Mouse (Mus musculus) neural tube, embryonic 11.5 days (tissue): ENCODE results near the gene Fahd1. TPM values are rescaled to one million over a fixed set of nuclear protein-coding genes. Genes with fewer than 3 reads are reported as not detected.

Experiments used
- ATAC-seq: fragments of 200-750 bp; cut with Nextera tagmentation; 2 replicates; pipeline ENCODE4 v1.8.0; 2017; ENCODE audit warnings: moderate number of reproducible peaks, mild to moderate bottlenecking, moderate TSS enrichment, moderate library complexity; ENCODE audit not compliant: insufficient read depth, low FRiP score, low TSS enrichment
- DNase-seq: peaks from one replicate; pipeline ENCODE4 v3.0.0-alpha.2; 2015; ENCODE audit warnings: low spot score
- H3K27ac ChIP-seq: fragments of 300-500 bp; sonication (generic); 2 replicates; pipeline ENCODE4 v1.5.1; 2014; ENCODE audit warnings: low read depth, mild to moderate bottlenecking, low read length
- H3K27me3 ChIP-seq: fragments of 300-500 bp; sonication (generic); 2 replicates; pipeline ENCODE4 v1.6.1; 2014; ENCODE audit warnings: mild to moderate bottlenecking, low read length, mixed read lengths; ENCODE audit not compliant: control insufficient read depth, insufficient read depth
- H3K36me3 ChIP-seq: fragments of 300-500 bp; sonication (generic); 2 replicates; pipeline ENCODE4 v1.6.1; 2014; ENCODE audit warnings: mild to moderate bottlenecking, low read length, moderate library complexity, mixed read lengths; ENCODE audit not compliant: control insufficient read depth, insufficient read depth
- H3K4me1 ChIP-seq: fragments of 300-500 bp; sonication (generic); 2 replicates; pipeline ENCODE4 v1.6.1; 2014; ENCODE audit warnings: low read length, mixed read lengths; ENCODE audit not compliant: control insufficient read depth, insufficient read depth
- H3K4me2 ChIP-seq: fragments of 300-500 bp; sonication (generic); 2 replicates; pipeline ENCODE4 v1.6.1; 2014; ENCODE audit warnings: low read depth, mild to moderate bottlenecking, moderate library complexity
- H3K4me3 ChIP-seq: fragments of 300-500 bp; sonication (generic); 2 replicates; pipeline ENCODE4 v1.5.1; 2014; ENCODE audit warnings: low read depth, low read length
- H3K9ac ChIP-seq: fragments of 300-500 bp; sonication (generic); 2 replicates; pipeline ENCODE4 v1.6.1; 2014; ENCODE audit warnings: mild to moderate bottlenecking, low read length
- H3K9me3 ChIP-seq: fragments of 300-500 bp; sonication (generic); 2 replicates; pipeline ENCODE4 v1.6.1; 2016; ENCODE audit warnings: low read length; ENCODE audit not compliant: control insufficient read depth
- WGBS: fragments of 180-500 bp; shearing (Covaris S2); extraction: QIAGEN DNeasy Blood & Tissue Kit; methylation state at CpG from one replicate; pipeline ENCODE4 v1.1.7; 2014; 5-methylcytosine and 5-hydroxymethylcytosine counted together
- polyA plus RNA-seq: library from polyadenylated mRNA; unstranded; fragments of >200 nt; fragmentation: Nextera tagmentation; extraction: Ambion mirVana; gene quantifications from 2 replicates; pipeline ENCODE4 v1.2.1, GENCODE M21; 2014

The Fahd1 gene
- polyA plus RNA-seq = 16.2 and 19.0 TPM in 2 replicates

DNA sequence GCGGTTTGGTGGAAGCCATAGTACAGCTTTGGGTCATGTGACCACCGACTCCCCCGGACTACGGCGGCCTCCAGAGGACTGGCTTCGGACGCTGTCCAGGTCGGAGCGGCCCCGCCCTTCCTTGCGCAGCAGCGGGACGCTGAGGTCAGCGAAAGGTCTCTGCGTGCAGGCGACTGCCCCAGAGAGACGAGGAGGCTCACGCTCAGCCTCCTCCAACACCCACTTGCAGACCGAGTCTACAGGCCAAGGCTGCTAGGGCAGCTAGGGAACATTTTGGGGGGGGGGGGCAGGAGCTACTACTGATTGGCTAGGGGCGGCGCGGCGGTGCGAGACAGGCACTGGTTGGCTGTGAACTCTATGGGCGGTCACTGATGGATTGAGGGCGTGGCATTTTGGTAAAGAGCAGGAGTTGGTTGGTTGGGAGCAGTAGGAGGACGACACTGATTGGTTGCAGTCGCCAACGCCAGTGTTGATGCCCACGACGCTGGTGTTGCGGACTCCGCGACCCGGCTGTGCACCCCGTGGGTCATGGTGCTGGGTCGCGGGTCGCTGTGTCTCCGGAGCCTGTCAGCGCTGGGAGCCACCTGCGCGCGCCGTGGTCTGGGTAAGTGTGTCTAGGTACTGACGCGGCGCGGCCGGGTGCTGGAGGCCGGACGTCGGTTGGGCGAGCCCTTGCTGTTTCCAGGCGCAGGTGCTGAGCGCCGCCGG is at the start of gene Fahd1:
Gene Fahd1, minus strand, starts transcription at position 300 of the 708 bp plus-strand sequence.
- WGBS = under 1% methylated on average over 58 of the region's 58 CpGs
- Histone ChIP-seq H3K9ac (peak within 1 kb of the TSS; percentile 78), H3K4me3 (peak within 1 kb of the TSS; percentile 64), H3K9me3 (no peaks in the 10 kb centered on the region), H3K27me3 (no peaks in the 10 kb centered on the region), H3K4me1 (peaks cover 2% of the 10 kb centered on the region; the same call in 1 of the 2 replicates), H3K4me2 (peak within 1 kb of the TSS; percentile 81), H3K27ac (peak within 1 kb of the TSS; percentile 83), H3K36me3 (no peaks in the 10 kb centered on the region)
- DNase-seq (peak; percentile 94), ATAC-seq (peak; percentile 100)

DNA sequence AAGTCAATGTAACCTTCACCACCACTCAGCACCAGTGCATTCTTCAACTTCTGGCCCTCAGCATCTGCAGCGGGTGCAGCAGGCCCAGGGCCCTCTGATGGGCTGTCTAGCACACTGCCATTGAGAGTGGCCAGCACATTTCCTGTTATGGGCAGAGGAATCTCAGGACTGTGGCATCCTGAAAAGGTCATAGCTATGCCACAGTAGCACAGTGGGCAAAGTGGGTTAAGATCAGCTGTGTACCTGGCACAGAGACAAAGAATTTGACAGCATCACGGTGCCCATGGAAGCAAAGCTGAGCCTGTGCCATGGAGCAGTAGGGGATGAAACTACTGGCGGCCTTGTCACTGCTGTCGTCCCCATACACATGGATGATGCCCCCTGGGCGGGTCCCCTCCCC is 49.0 kb upstream of the Fahd1 start:
- H3K4me1 ChIP-seq = peaks cover 21% of the 10 kb centered on the region
- no peak overlapping the region for H3K4me2 ChIP-seq
- H3K27me3 ChIP-seq = no peaks in the 10 kb centered on the region
- 89% methylated on average over 5 of the region's 5 CpGs for WGBS
- H3K27ac ChIP-seq = no peak overlapping the region
- no peak for DNase-seq
- no peak overlapping the region for H3K9ac ChIP-seq
- no peak overlapping the region for H3K4me3 ChIP-seq
- ATAC-seq = no peak
- peaks cover 36% of the 10 kb centered on the region for H3K36me3 ChIP-seq
- H3K9me3 ChIP-seq = no peaks in the 10 kb centered on the region

- Histone ChIP-seq H3K27ac (no peak overlapping the region), H3K4me1 (peaks cover 24% of the 10 kb centered on the region), H3K4me3 (no peak overlapping the region), H3K9ac (no peak overlapping the region), H3K9me3 (no peaks in the 10 kb centered on the region), H3K4me2 (no peak overlapping the region), H3K27me3 (no peaks in the 10 kb centered on the region), H3K36me3 (peaks cover 36% of the 10 kb centered on the region)
- ATAC-seq = no peak
- WGBS = 85% methylated on average over 4 of the region's 4 CpGs
- DNase-seq = no peak
These were observed 48.1 kb upstream of the Fahd1 start for GRCm38 (mm10) chr17:24898041-24898854.

DNA sequence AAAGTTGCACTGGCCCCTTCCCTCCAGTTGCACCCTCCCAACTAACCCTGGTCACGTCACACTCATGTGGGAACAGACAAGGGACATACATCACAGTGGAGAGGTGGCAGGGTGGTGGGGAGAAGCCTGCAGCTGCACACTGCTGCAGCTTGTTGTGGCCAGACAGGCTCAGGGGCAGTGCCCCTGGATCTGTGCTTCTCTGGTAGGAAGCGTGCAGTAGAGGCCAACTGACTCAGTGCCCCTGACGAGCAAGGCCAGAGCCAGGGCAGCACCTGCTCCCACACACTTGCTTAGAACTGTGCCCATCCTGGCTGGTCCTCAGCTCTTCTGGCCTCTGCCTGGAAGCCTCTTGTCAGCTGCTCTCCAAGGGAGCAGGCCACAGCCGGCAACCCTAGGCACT is 47.4 kb upstream of the Fahd1 start:
- H3K9ac ChIP-seq = peak overlapping the region; percentile 7
- DNase-seq (no peak), ATAC-seq (no peak)
- peaks cover 34% of the 10 kb centered on the region for H3K36me3 ChIP-seq
- peak overlapping the region; percentile 99 for H3K4me2 ChIP-seq
- H3K4me1 ChIP-seq = peaks cover 24% of the 10 kb centered on the region
- no peak overlapping the region; the same call in 1 of the 2 replicates for H3K4me3 ChIP-seq
- 82% methylated on average over 4 of the region's 4 CpGs for WGBS
- H3K27me3 ChIP-seq = no peaks in the 10 kb centered on the region
- H3K27ac ChIP-seq = no peak overlapping the region
- H3K9me3 ChIP-seq = no peaks in the 10 kb centered on the region

DNA sequence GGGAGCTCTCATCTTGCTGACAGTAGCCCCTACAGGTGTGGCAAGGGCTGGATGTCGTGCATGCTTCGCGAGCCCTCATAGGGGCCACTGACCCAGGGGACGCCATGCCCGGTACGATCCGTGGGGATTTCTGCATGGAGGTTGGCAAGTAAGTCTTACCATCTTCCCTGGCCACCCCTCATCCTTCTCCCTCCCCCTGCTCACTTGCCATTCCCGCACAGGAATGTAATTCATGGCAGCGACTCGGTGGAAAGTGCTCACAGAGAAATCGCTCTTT is 46.8 kb upstream of the Fahd1 start:
- H3K4me2 ChIP-seq = peak overlapping the region; percentile 99
- H3K9me3 ChIP-seq = no peaks in the 10 kb centered on the region
- ATAC-seq = no peak
- peaks cover 33% of the 10 kb centered on the region for H3K36me3 ChIP-seq
- 35% methylated on average over 11 of the region's 11 CpGs for WGBS
- peak overlapping the region; percentile 87 for H3K9ac ChIP-seq
- no peak for DNase-seq
- H3K4me3 ChIP-seq = peak overlapping the region; percentile 88
- H3K4me1 ChIP-seq = peaks cover 24% of the 10 kb centered on the region
- no peak overlapping the region for H3K27ac ChIP-seq
- no peaks in the 10 kb centered on the region for H3K27me3 ChIP-seq

DNA sequence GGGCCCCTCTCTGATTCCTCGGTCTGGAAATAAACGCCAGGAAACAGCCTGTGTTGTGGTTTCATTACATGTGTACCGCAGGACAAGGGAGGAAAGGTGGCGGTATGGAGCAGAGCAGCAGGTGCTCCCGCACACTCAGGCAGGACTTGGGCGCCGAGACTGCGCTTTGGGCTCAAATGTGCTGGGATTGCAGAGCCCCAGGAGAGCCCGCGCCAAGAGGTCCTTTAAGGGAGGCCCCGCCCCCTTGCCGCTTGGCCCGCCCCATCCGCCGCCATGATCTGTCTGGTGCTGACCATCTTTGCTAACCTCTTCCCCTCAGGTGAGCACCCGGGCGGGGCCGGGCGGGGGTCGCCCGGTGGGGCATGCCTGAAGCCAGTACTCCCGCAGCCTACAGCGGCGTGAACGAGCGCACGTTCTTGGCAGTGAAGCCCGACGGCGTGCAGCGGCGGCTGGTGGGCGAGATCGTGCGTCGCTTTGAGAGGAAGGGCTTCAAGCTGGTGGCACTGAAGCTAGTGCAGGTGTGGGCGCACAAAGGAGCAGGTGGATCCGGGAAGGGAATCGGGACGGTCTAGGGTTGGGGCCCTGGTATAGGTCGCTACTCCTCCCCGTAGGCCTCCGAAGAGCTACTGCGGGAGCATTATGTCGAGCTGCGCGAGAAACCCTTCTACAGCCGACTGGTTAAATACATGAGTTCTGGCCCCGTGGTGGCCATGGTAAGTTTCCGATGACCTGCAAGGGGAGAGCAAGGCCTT is 46.3 kb upstream of the Fahd1 start, which contains the start of gene Nme3:
Gene Nme3, plus strand, starts transcription at position 260 of the 752 bp plus-strand sequence.
- 2% methylated on average over 50 of the region's 50 CpGs for WGBS
- Histone ChIP-seq H3K36me3 (peaks cover 30% of the 10 kb centered on the region), H3K4me1 (peaks cover 24% of the 10 kb centered on the region), H3K27ac (peak within 1 kb of the TSS; percentile 63), H3K9me3 (no peaks in the 10 kb centered on the region), H3K4me2 (peak within 1 kb of the TSS; percentile 99), H3K4me3 (peak within 1 kb of the TSS; percentile 88), H3K9ac (peak within 1 kb of the TSS; percentile 87), H3K27me3 (no peaks in the 10 kb centered on the region)
- ATAC-seq (peak; percentile 65), DNase-seq (peak; percentile 80)

- ATAC-seq = peak; percentile 5; the same call in 1 of the 2 replicates
- H3K4me2 ChIP-seq = peak overlapping the region; percentile 99
- peaks cover 24% of the 10 kb centered on the region for H3K4me1 ChIP-seq
- DNase-seq = no peak
- no peaks in the 10 kb centered on the region for H3K27me3 ChIP-seq
- peaks cover 27% of the 10 kb centered on the region for H3K36me3 ChIP-seq
- WGBS = 11% methylated on average over 23 of the region's 23 CpGs
- H3K9me3 ChIP-seq = no peaks in the 10 kb centered on the region
- H3K4me3 ChIP-seq = peak overlapping the region; percentile 88
- H3K27ac ChIP-seq = no peak overlapping the region
- H3K9ac ChIP-seq = peak overlapping the region; percentile 87
These were observed 45.5 kb upstream of the Fahd1 start for GRCm38 (mm10) chr17:24895571-24896240.

GRCm38 (mm10) chr17:24894995-24895547 is 44.9 kb upstream of the Fahd1 start, which contains the start of the genes Eme2 and Mrps34:
TSS of gene Eme2 (minus strand) at chr17:24895087.
TSS of gene Mrps34 (plus strand) at chr17:24895116.
- peaks cover 24% of the 10 kb centered on the region for H3K4me1 ChIP-seq
- DNase-seq (peak; percentile 90), ATAC-seq (peak; percentile 49; the same call in 1 of the 2 replicates)
- WGBS = under 1% methylated on average over 62 of the region's 62 CpGs
- H3K9ac ChIP-seq = peak within 1 kb of the TSS; percentile 87
- H3K27me3 ChIP-seq = no peaks in the 10 kb centered on the region
- peak within 1 kb of the TSS; percentile 88 for H3K4me3 ChIP-seq
- no peaks in the 10 kb centered on the region for H3K9me3 ChIP-seq
- peak within 1 kb of the TSS; percentile 67 for H3K27ac ChIP-seq
- H3K4me2 ChIP-seq = peak within 1 kb of the TSS; percentile 99
- H3K36me3 ChIP-seq = peaks cover 25% of the 10 kb centered on the region
